Mouse (Mus musculus) frontal cortex, adult 2 months (tissue): ENCODE measurements around the gene Rgs17. TPM values are rescaled to one million over a fixed set of nuclear protein-coding genes. Genes with fewer than 3 reads are reported as not detected.
"Not testable (repeated sequence)": the region's sequence is repeated elsewhere in the genome, so short reads cannot be mapped to it uniquely, and the experiment has no call there.

Source experiments
- DNase-seq, 2 experiments: peaks; one replicate each; pipeline ENCODE4 v3.0.0; 2022; ENCODE audit warnings: low spot score in 1 of 2; ENCODE audit errors: extremely low spot score in 1 of 2
- polyA plus RNA-seq: library from polyadenylated mRNA; depleted of rRNA; stranded (reverse); fragments of >200 nt; gene quantifications from 2 replicates; pipeline ENCODE4 v1.2.3, GENCODE M21; 2012; rRNA removed

Rgs17 gene
- 20.8 and 21.4 TPM in 2 replicates for polyA plus RNA-seq

DNA sequence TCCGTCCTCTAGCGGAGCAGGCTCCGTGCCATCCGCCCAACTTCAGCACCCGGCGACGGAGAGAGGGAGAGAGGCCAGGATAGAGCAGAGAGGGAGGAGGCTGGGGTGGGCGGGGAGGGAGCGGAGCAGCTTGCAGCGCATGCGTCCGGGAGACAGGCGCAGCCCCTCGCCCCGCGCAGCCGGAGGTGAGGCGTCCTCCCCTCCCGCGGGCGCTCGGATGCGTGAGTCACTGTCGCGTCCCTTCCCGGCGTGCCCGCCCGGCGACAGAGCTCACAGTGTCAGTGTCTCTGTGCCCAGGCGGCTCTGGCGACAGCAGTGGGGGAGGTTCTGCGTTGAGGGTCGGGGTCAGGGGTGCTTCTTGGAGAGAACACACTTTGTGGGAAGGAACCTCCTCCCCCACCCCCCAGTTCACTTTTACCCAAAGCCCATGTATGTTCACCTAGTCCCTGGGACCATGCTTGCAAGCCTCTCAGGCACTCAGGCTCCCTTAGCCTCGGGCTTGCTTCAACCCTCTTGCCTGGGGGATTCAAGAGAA is at the start of gene Rgs17:
Rgs17 (minus strand) TSS at position 107 of the 535 bp plus-strand sequence.
- DNase-seq = peak; percentile 47 to 84

DNA sequence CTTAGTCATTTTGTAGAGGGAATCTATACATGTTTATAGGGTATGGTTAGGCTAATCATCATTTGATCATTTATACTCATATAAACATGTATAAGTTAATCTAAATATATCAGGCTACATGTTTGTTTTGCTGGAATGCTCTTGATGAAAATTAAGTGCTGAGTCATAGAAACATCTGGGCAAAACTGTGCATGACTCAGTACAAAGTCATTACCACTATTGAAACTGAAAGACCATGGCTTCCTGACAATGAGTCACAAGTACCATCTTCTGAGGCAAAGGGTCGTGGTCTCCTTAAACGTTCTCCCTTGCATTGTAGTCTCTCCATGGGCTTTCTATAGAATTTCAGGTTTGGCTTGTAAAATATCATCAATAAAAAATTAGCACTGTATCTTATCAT is 45.5 kb upstream of the Rgs17 start:
- DNase-seq = no peak

- DNase-seq = not testable (repeated sequence)
Observed at GRCm38 (mm10) chr10:5953787-5954186, 31.6 kb upstream of the Rgs17 start.

- DNase-seq = no peak
Observed at GRCm38 (mm10) chr10:5924261-5924660, 2.1 kb upstream of the Rgs17 start.

GRCm38 (mm10) chr10:5923096-5923495 is 896 bp upstream of the Rgs17 start:
- peak in 1 of 2 experiments; percentile 54 for DNase-seq

GRCm38 (mm10) chr10:5921771-5922170 is 429 bp downstream of the Rgs17 start:
- no peak for DNase-seq

GRCm38 (mm10) chr10:5921031-5921551 is 1.1 kb downstream of the Rgs17 start:
- peak in 1 of 2 experiments; percentile 45 for DNase-seq

DNA sequence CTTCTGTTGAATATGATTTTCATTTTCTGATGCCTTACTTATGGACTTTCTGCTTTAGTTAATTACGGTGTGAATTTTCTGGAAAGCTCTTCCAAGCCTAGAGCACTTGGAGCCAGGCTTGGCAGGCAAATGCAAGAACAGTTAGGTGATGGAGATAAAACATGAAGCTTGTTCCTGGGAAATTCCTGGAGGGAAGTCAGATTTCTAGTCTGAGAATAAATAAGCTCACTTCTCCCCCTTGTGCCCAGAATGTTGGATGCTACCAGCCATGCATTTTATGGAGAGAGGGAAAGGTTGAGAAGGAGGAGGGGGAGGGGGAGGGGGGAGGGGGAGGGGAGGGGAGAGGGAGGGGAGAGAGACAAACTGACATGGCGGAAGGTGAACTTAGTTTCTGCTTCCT is 17.8 kb downstream of the Rgs17 start:
- peak in 1 of 2 experiments; percentile 55 for DNase-seq

DNA sequence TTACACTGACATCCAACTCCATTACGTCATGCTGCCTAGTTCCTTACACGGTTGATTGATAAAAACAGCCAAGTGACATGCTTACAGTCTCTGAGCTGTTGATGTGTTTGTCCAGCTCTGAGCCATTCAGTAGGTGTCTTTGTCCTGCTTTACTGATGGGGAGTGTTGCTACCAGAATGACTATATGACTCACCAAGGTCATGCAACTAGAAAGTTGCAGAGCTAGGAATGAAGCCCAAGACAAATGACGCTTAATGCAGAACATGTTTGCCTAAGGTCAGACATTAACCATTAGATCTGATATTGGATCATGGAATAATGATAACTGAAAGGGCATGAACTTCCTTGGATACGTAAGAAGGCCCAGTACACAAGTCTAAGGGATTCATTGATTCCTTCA is 20.4 kb downstream of the Rgs17 start:
- no peak for DNase-seq

DNA sequence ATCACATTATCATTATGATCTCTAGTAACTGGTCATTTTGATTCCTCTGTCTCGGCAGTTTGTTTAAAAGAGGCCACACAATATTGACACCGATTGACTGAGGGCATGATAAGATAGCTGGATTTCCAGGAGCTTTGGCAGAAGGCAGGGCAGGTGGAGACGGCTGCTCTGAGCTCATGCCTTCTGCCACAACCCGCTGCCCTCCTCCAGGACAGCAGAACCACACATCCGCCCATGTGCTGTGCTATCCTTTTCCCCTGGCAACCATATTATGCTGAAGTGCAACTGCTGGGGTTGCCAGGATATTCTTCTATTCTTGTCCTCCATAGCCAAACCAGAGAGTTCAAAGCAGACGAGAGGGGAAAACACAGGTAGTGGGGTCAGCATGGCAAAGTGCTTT is 21.5 kb downstream of the Rgs17 start:
- DNase-seq = no peak

GRCm38 (mm10) chr10:5877106-5877505 is 45.1 kb downstream of the Rgs17 start:
- DNase-seq = peak; percentile 12 to 54

GRCm38 (mm10) chr10:5871081-5871480 is 51.1 kb downstream of the Rgs17 start:
- no peak for DNase-seq

DNA sequence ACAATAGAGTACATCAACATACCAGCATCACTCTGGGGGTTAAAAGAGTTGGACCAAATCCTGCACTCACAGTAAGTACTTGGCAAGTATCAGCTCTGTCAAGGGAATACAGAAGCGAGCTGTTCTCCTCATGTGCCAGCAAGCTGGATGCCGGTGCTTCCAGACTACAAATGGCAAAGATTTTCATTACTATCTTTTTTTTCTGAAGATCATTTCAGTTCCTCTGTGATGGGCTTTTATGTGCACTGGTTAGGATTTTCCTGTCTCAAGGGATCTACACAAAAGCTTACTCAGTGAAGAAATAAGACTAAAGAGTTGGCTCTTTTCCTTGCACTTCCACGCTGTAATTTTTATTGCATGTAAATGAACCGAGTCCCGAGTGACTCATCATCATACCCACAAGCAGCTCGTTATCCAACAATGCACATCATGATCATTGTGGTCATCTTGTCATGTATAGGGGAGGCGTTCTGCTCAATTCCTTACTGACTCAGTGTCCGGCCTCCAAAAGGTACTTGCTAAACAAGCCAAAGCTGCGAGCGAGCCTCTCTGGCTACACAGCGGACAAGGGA is 54.1 kb downstream of the Rgs17 start:
- DNase-seq = peak in 1 of 2 experiments; percentile 69

DNA sequence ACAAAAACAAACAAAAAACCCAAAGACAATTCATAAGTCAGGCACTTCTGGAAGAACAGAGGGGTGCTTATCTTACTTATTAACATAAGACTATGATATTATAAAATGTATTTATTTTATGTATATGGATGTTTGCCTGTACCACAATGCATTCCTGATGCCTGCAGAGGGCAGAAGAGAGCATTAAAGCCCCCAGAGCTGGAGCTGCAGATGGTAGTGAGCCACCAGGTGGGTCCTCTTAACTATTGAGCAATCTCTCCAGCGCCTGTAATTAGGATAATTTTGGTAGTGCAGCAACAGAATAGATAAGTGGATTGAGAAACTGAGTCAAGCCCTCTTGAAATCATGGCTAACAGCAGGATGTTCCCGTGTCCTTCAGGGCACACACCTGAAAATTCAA is 56.2 kb downstream of the Rgs17 start:
- no peak for DNase-seq

DNA sequence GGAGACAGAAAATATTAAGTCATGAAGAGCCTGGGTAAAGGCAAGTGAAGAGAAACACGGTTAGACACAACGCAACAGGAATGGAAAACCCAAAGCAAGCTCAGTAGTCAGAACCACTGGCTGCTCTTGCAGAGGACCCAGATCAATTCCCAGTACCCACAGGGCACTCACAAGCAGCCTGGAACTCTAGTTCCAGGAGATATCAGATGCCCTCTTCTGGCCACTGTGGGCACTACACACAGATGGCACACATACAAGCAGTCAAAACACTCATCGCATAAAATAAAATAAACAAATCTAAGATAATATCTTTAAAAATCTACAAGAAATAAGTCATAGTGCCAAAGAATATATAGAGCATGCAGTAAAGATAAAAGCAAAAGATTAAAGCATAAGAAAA is 59.5 kb downstream of the Rgs17 start:
- DNase-seq = no peak

GRCm38 (mm10) chr10:5860849-5861248 is 61.4 kb downstream of the Rgs17 start:
- no peak for DNase-seq

- DNase-seq = no peak
Observed at GRCm38 (mm10) chr10:5859729-5860128, 62.5 kb downstream of the Rgs17 start.

DNA sequence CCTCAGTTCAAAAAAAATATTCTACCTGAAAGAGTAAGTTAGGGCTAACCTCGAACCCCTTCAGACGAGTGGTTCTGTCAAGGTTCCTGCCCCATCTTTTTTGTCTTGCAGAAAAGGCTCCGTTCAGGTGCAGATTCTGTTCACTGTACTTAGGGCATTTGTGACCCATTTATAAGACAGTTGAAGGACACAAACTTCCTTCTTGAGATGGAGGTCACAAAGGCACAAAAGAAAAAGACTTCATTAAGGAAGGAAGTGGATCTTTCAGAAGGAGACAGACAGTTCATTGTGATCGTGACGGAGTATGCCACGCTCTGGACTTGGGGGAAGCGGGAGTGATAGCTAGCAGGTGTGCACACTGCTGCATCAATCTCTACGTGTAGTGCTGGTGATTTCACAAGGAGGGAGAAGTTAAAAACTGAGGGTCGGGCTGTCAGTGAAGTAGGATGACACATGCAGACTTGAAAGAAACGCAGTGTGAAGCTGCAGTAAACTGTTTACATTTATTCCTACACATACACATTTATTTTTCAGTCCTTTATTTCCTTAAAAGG is 64.1 kb downstream of the Rgs17 start:
- DNase-seq = no peak

GRCm38 (mm10) chr10:5853290-5853868 is 68.8 kb downstream of the Rgs17 start:
- DNase-seq = peak; percentile 33 to 51

GRCm38 (mm10) chr10:5846939-5847338 is 75.3 kb downstream of the Rgs17 start:
- peak in 1 of 2 experiments; percentile 80 for DNase-seq

GRCm38 (mm10) chr10:5841369-5841768 is 80.8 kb downstream of the Rgs17 start:
- peak in 1 of 2 experiments; percentile 51 for DNase-seq
